Mouse (Mus musculus) stomach, embryonic 16.5 days (tissue): ENCODE data around the gene 4930564D02Rik. TPM values are rescaled to one million over a fixed set of nuclear protein-coding genes. Genes with fewer than 3 reads are reported as not detected.

ENCODE experiments used
- ATAC-seq: fragments of 200-750 bp; cut with Nextera tagmentation; 2 replicates; pipeline ENCODE4 v1.8.0; 2017; ENCODE audit warnings: moderate number of reproducible peaks, moderate TSS enrichment; ENCODE audit not compliant: insufficient read depth, low FRiP score
- H3K27ac ChIP-seq: fragments of 300-500 bp; sonication (generic); 2 replicates; pipeline ENCODE4 v1.5.1; 2014; ENCODE audit warnings: low read length
- H3K27me3 ChIP-seq: fragments of 300-500 bp; sonication (generic); 2 replicates; pipeline ENCODE4 v1.6.1; 2014; ENCODE audit warnings: low read length, control low read depth, mixed read lengths; ENCODE audit not compliant: control insufficient read depth, insufficient read depth
- H3K36me3 ChIP-seq: fragments of 300-500 bp; sonication (generic); 2 replicates; pipeline ENCODE4 v1.6.1; 2014; ENCODE audit warnings: low read length; ENCODE audit not compliant: control insufficient read depth, insufficient read depth
- H3K4me1 ChIP-seq: fragments of 300-500 bp; sonication (generic); 2 replicates; pipeline ENCODE4 v1.6.1; 2014; ENCODE audit warnings: low read length, control low read depth, mixed read lengths; ENCODE audit not compliant: control insufficient read depth, insufficient read depth
- H3K4me2 ChIP-seq: fragments of 300-500 bp; sonication (generic); 2 replicates; pipeline ENCODE4 v1.6.1; 2014; ENCODE audit warnings: low read depth, low read length, mixed read lengths
- H3K4me3 ChIP-seq: fragments of 300-500 bp; sonication (generic); replicated peaks from 2 replicates; pipeline ENCODE4 v1.5.1; 2014; ENCODE audit warnings: mild to moderate bottlenecking, low read length
- H3K9ac ChIP-seq: fragments of 300-500 bp; sonication (generic); 2 replicates; pipeline ENCODE4 v1.6.1; 2014; ENCODE audit warnings: low read length
- H3K9me3 ChIP-seq: fragments of 300-500 bp; sonication (generic); replicated peaks from 2 replicates; pipeline ENCODE4 v1.6.1; 2016; ENCODE audit warnings: low read length, control low read depth; ENCODE audit not compliant: control insufficient read depth
- WGBS: fragments of 180-500 bp; shearing (Covaris S2); extraction: QIAGEN DNeasy Blood & Tissue Kit; methylation state at CpG from one replicate; pipeline ENCODE4 v1.1.7; 2014; 5-methylcytosine and 5-hydroxymethylcytosine counted together
- polyA plus RNA-seq: library from polyadenylated mRNA; unstranded; fragments of >200 nt; fragmentation: Nextera tagmentation; extraction: Ambion mirVana; gene quantifications from 2 replicates; pipeline ENCODE4 v1.2.1, GENCODE M21; 2015

4930564D02Rik gene
- polyA plus RNA-seq, 1 experiment from 2014 or later = not detected

DNA sequence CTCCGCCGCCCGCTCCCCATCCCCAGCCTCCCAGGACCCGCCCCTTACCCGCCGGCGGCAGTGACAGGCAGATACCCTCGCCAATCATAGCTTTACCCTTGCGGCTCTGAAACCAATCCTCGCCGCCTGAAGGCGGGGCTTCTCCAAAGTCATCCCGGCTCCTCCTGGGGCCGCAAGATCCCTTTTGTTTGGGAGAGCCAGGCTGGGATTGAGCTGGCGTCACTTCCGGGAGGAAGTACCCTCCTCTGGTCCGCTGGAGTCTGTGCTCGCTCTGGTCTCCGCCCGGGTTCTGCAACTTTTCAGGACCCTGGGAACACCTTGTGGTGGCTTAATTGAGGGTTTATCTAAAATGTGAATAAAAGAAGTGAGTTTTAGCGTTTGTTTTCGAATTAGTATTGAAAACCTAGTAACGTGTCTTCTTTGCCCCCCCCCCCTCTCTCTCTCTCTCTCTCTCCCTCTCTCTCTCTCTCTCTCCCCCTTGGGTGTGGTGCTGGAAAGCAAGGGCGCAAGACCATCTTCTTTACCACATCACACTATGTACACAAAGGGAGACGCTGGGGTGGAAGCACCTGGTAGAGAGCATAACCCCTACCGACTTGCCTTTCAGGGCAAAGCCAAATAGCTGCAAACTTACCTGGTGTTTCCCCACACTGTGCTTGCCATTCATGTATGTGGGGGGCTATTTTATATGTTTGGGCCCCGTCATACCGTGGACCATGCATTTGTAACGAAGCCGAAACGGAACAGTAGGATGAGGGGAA is 13.5 kb upstream of the 4930564D02Rik start, which contains the start of gene Cttnbp2nl:
Gene Cttnbp2nl, minus strand, starts transcription at position 210 of the 761 bp plus-strand sequence.
- H3K27ac ChIP-seq = peak within 1 kb of the TSS; percentile 84
- H3K36me3 ChIP-seq = no peaks in the 10 kb centered on the region
- H3K27me3 ChIP-seq = no peaks in the 10 kb centered on the region
- peak within 1 kb of the TSS; percentile 89 for H3K4me3 ChIP-seq
- peak; percentile 96 for ATAC-seq
- no peaks in the 10 kb centered on the region for H3K9me3 ChIP-seq
- H3K4me1 ChIP-seq = peaks cover 9% of the 10 kb centered on the region
- WGBS = 2% methylated on average over 31 of the region's 31 CpGs
- peak within 1 kb of the TSS; percentile 89 for H3K9ac ChIP-seq
- peak within 1 kb of the TSS; percentile 90 for H3K4me2 ChIP-seq

DNA sequence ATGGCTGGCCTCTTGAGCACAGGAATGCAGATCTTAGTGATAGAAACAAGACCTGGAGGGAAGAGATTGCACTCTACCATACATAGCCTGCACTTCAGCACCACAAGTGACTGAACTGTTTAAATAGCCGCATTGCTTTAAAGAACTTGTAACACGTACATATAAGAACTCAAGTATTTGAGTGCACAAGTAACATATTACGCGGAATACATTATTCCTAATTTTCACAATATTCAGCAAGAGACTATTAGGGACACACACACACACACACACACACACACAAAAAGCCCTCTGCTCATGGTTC is 13.0 kb upstream of the 4930564D02Rik start:
- Histone ChIP-seq H3K36me3 (no peaks in the 10 kb centered on the region), H3K4me1 (peaks cover 12% of the 10 kb centered on the region), H3K4me2 (peak overlapping the region; percentile 90), H3K9ac (peak overlapping the region; percentile 89), H3K27me3 (no peaks in the 10 kb centered on the region), H3K27ac (peak overlapping the region; percentile 84), H3K4me3 (peak overlapping the region; percentile 89), H3K9me3 (no peaks in the 10 kb centered on the region)
- 56% methylated on average over 4 of the region's 4 CpGs for WGBS
- ATAC-seq = no peak

DNA sequence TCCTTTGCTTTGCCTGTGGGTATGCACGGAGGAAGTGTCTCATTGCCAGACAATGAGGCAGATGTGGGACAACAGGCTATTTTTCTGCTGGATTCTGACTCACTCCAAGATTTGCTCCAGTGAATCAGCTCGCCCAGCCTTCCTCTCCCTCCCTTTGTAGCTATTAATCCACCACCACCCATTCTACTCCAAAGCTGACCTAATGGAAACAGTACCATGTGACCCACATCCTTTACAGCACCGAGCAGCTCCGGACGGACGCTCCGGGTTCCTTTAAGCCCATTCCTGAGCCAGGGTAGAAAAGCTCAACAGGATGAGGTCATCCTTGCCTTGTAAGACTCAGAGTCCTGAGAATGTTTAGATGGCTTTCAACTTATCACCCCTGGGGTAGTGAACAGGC is 11.7 kb upstream of the 4930564D02Rik start:
- H3K9ac ChIP-seq = no peak overlapping the region
- no peaks in the 10 kb centered on the region for H3K27me3 ChIP-seq
- ATAC-seq = peak; percentile 15; the same call in 1 of the 2 replicates
- H3K36me3 ChIP-seq = no peaks in the 10 kb centered on the region
- H3K4me1 ChIP-seq = peaks cover 12% of the 10 kb centered on the region
- H3K4me2 ChIP-seq = no peak overlapping the region; the same call in 1 of the 2 replicates
- WGBS = 42% methylated on average over 7 of the region's 7 CpGs
- no peaks in the 10 kb centered on the region for H3K9me3 ChIP-seq
- peak overlapping the region; percentile 66 for H3K27ac ChIP-seq
- no peak overlapping the region for H3K4me3 ChIP-seq

DNA sequence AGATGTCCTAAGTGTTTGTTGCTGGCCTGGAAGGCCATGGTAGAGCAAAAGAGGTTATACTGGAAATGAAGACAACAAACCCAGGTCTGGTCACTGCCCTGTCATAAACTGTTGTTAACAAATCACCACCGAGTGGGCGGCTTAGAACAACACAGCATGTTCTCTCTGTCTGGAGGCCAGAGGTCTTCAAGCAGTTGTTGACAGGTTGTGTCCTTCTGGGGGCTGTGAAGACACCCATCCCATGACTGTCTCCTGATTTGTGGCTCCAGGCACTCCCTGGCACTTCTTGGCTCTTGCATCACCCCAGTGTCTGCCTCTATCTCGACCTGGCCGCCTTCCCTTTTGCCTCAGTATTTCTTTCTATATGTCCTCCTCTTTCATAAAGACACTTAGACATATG is 11.0 kb upstream of the 4930564D02Rik start:
- no peak for ATAC-seq
- no peaks in the 10 kb centered on the region for H3K27me3 ChIP-seq
- 67% methylated on average over 4 of the region's 4 CpGs for WGBS
- peaks cover 12% of the 10 kb centered on the region for H3K4me1 ChIP-seq
- no peak overlapping the region for H3K4me2 ChIP-seq
- no peaks in the 10 kb centered on the region for H3K9me3 ChIP-seq
- H3K4me3 ChIP-seq = no peak overlapping the region
- no peaks in the 10 kb centered on the region for H3K36me3 ChIP-seq
- H3K9ac ChIP-seq = no peak overlapping the region
- peak overlapping the region; percentile 66; the same call in 1 of the 2 replicates for H3K27ac ChIP-seq

DNA sequence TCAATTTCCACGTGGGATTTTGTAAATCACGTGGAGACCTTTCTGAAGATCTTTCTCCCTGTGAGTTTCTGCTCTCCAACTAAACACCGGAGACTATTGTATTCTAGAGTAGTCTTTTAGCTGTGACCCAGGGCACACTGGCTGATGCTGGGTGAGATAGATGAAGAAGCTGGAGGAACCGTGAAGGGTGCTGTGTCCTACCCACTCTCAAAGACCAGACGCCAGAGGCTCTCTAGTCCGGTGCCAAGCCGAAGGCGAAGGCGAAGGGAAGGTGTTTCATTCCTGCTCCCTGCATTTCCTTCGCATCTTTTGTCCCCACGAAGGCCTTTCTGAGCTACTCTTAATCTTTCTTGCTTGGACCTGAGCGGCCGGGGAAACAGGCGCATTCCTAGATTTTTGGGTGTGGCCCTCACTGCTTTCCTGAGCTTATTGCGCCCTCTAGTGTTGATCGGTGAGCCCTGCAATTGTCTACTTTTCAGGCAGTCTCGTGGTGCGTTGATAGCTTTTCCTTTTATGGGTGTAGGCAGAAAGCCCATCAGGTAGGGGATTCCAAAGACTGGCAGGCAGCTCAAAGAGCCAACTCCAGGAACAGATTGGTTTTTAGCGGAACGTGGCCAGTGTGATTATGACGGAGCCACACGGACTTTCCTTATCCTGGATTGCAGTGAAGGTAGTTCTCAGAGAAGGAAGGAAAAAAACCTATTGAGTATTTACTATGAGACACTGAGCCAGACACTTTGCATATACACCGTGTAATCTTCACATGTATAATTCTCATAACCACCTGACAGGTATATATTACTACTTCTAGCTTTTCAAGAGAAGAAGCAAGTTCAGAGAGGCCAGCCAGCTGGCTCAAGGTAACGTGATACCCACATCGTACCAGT is 7.8 kb upstream of the 4930564D02Rik start:
- no peak overlapping the region for H3K27ac ChIP-seq
- peak; percentile 49; the same call in 1 of the 2 replicates for ATAC-seq
- peaks cover 3% of the 10 kb centered on the region; the same call in 1 of the 2 replicates for H3K4me1 ChIP-seq
- H3K36me3 ChIP-seq = no peaks in the 10 kb centered on the region
- peak overlapping the region; percentile 35 for H3K4me3 ChIP-seq
- H3K4me2 ChIP-seq = peak overlapping the region; percentile 62
- WGBS = 13% methylated on average over 25 of the region's 25 CpGs
- H3K9ac ChIP-seq = peak overlapping the region; percentile 70
- no peaks in the 10 kb centered on the region for H3K9me3 ChIP-seq
- no peaks in the 10 kb centered on the region for H3K27me3 ChIP-seq

DNA sequence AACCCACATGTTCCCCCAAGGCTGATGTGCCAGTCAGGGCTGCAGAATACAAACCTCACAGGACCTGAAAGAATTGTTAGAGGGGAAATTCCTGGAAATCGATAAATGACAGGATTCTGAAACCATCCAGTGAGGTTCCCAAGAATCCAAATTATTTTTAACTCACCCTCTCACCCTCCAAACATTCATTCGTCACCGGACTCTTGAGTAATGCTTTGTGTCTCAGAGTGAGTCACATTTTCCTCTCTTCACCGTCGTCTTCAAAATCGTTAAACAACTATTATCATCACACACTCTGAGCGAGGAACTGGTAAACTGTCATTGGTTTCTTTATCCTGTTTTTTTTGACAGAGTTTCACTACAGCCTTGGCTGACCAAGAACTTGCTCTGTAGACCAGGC is 6.7 kb upstream of the 4930564D02Rik start:
- no peak overlapping the region for H3K9ac ChIP-seq
- H3K27ac ChIP-seq = no peak overlapping the region
- H3K36me3 ChIP-seq = no peaks in the 10 kb centered on the region
- H3K9me3 ChIP-seq = no peaks in the 10 kb centered on the region
- no peaks in the 10 kb centered on the region for H3K27me3 ChIP-seq
- H3K4me1 ChIP-seq = peaks cover 3% of the 10 kb centered on the region; the same call in 1 of the 2 replicates
- no peak overlapping the region for H3K4me2 ChIP-seq
- no peak for ATAC-seq
- no peak overlapping the region for H3K4me3 ChIP-seq
- WGBS = 43% methylated on average over 7 of the region's 7 CpGs

DNA sequence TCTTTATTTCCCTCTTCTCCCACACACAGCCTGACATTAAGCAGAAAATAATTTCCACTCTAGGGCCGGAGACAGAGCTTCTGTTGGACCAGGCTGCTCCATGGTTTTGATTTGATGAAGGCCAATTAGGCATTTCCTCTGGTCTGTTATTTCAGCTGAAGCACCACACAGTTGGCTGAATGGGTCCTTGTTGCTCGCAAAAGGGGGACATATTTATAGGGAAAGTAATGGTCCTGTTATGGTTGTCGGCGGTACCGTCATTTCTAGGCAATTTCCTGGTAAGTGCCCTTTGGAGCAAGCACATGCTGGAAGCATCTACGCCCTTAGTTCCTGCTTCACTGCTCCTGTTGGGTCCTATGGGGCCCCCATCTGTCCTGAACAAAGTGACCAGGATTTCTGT is 5.7 kb upstream of the 4930564D02Rik start:
- Histone ChIP-seq H3K4me1 (peaks cover 3% of the 10 kb centered on the region; the same call in 1 of the 2 replicates), H3K27me3 (no peaks in the 10 kb centered on the region), H3K9ac (no peak overlapping the region), H3K27ac (no peak overlapping the region), H3K36me3 (no peaks in the 10 kb centered on the region), H3K4me3 (no peak overlapping the region), H3K9me3 (no peaks in the 10 kb centered on the region), H3K4me2 (no peak overlapping the region)
- no peak for ATAC-seq
- 67% methylated on average over 6 of the region's 6 CpGs for WGBS

DNA sequence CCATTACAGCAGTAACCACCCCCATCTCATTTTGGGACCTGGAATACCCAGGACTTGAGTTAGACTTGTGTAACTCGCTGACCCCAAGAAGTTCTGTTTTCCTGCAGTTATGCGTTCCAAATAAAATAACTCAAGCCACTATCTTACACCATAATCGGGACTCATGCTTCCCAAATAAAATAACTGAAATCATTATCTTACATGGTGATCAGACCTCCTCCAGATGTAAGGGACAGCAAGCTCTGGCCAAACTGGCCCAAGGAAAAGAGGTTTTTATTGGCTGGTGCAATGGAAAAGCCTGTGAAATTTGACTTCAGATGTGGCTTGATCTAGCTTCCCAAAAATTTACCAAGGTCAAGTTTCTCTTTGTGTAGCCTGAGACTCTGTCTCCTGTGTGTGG is 5.1 kb upstream of the 4930564D02Rik start:
- Histone ChIP-seq H3K9ac (no peak overlapping the region), H3K27me3 (no peaks in the 10 kb centered on the region), H3K36me3 (no peaks in the 10 kb centered on the region), H3K4me3 (no peak overlapping the region), H3K9me3 (no peaks in the 10 kb centered on the region), H3K4me2 (no peak overlapping the region), H3K4me1 (peaks cover 3% of the 10 kb centered on the region; the same call in 1 of the 2 replicates), H3K27ac (no peak overlapping the region)
- 80% methylated on average over 3 of the region's 3 CpGs for WGBS
- ATAC-seq = no peak

DNA sequence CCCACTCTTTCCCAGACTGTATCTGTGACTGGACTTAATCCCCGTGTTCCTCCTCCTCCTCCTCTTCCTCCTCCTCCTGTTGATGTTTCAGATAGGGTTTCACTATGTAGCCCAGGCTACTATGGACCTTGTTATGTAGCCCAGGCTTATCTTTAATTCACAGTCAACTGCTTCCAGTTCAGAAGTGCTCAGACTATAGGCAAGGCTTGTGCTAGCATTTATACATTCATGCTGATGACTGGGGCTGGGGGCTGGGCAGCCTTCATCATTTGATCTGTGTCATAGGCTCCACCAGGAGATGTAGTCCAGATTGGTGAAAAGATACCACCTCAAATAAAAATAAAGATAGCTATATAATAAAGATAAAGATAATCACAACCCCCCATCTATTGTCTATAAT is 4.7 kb upstream of the 4930564D02Rik start:
- no peak for ATAC-seq
- 42% methylated on average over 1 of the region's 1 CpGs for WGBS

More for the DNA sequence above, 4.7 kb upstream of the 4930564D02Rik start:
- Histone ChIP-seq H3K27ac (no peak overlapping the region), H3K27me3 (no peaks in the 10 kb centered on the region), H3K9me3 (no peaks in the 10 kb centered on the region), H3K4me2 (no peak overlapping the region), H3K4me1 (peaks cover 3% of the 10 kb centered on the region; the same call in 1 of the 2 replicates), H3K36me3 (no peaks in the 10 kb centered on the region), H3K9ac (no peak overlapping the region), H3K4me3 (no peak overlapping the region)
